Mouse (Mus musculus) R1 (cell line): ENCODE measurements around the gene Gbe1.

ENCODE experiments used
- DNase-seq: peaks from one replicate; pipeline ENCODE4 v3.0.0-alpha.2; 2018; ENCODE audit warnings: low read depth, low spot score

Gene Gbe1

DNA sequence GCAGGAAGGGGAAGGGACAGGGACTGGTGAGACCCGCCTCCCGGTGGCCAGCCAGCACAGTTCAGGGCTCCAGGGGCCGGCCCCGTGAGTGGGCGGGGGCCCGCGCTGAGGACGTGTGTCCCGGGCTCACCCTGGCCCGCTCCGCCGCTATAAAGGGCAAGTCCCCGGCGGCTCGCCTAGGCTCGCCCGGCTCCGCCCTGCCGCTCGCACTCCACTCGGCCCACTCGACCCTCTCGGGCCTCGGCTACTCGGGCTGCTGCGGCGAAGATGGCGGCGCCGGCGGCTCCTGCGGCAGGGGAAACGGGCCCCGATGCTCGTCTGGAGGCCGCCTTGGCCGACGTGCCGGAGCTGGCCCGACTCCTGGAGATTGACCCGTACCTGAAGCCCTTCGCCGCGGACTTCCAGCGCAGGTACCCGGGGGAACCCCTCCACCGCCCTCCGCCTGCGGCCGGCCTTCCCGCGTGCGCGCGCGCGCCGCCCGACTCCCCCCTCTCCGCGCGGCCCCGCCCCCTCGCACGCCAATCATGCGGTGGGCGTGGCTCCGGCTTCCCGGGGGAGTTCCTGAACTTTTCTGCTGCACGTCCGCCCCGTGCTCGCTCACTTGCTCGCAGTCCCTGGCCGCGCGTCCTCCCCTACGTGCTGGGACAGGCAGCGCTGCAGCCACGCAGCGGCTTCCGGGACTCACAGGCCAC, at the start of gene Gbe1:
Gbe1 (plus strand) TSS at position 64 of the 692 bp plus-strand sequence.
- peak; percentile 87 for DNase-seq

- DNase-seq = no peak
Measured at GRCm38 (mm10) chr16:70310691-70311090, 3.1 kb upstream of the Gbe1 start.

- no peak for DNase-seq
Measured at GRCm38 (mm10) chr16:70313496-70313885, 258 bp upstream of the Gbe1 start.

GRCm38 (mm10) chr16:70314578-70314930, 805 bp downstream of the Gbe1 start:
- DNase-seq = no peak

DNA sequence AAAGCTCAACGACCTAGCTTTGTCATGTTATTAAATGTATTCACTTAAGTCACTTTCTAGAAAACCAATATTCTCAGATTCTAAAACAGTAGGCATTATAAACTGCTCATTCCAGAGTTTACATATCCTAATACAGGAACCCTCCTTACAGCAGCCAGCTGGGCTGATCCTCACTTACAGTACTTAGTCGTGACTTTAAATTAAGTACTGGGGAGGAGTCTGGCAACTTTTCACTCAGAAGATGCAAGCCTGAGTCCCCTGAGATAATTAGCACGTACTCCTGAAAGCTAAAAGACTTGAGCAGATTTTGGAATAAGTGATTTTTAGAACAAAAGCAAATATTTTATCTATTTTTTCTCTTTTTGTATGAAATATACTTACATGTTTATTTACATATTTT, 1.5 kb downstream of the Gbe1 start:
- no peak for DNase-seq

DNA sequence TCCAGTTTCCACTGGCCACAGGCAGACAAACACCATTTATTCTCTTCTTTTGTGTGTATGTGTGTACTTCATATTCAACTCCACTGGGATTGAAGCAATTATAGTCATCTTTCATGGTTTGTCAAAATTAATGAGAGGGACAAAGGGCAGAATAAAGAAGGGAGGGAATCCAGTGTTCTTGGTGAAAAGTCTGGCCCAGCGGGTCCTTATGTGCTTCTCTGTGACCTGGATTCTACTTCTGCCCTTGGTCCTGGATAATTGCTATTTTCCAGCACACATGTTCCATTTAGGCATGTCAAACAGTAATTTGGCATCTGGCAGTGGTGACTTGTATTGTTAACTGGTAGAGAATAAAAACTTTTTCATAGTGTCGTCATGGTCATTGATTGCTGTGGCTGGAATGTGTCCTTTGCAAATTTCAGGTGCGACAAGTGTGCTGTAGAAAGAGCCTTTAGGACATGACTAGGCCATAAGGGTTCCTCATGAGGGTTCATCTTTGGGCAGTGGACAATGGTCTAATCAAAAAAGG, 2.2 kb downstream of the Gbe1 start:
- DNase-seq = no peak

DNA sequence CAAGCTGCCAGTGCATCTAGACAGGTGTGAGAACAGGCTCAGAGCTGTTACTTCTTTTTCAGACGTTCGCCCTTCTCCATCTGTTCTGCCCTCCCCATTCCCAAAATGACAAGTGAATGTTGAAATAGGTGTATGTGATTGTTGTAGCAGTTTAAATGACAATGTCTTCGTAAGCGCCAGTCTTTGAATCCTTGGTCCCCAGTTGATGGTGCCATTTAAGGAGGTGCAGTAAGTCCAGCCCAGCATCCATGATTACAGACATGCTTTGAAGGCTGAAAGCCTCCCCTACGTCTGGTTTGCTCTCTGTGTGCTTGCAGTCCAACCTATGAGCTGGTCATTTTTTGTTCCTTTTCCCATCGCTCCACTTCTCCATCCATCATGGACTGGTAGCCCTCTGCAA, 5.6 kb downstream of the Gbe1 start:
- DNase-seq = peak; percentile 3

DNA sequence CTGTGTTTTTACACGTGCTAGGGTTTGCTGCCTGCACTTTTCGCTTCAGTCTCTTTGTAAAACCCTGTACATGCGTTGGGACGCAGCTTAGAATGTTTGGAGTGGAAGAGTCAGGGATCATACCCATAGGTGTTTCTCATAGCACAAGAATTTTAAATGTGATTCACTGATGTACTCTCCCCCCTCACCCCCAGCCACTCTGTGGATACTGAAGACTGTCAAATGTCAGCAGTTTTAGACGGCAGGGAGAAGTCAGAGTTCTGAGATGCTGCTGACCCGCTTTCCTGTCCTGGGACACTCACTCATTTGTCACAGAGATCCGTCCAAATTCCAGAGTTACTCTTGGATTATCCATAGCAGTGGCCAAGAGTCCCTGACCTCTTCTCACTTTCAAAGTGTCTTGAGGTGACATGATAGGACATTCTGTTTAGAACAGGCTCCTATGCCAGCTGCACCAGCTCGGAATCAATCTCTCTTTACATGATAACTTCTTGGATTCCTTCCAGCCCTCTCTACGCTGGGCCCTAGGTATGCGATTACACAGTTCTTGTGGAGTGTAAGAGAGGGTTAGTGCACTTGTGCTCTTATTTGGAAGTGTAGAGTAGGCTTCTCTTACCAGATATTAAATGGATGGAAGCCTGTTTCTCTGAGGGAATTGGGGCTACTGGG, 7.0 kb downstream of the Gbe1 start:
- DNase-seq = no peak

- DNase-seq = no peak
Measured at GRCm38 (mm10) chr16:70326339-70326948, 12.7 kb downstream of the Gbe1 start.

- no peak for DNase-seq
Measured at GRCm38 (mm10) chr16:70328566-70328965, 14.8 kb downstream of the Gbe1 start.

DNA sequence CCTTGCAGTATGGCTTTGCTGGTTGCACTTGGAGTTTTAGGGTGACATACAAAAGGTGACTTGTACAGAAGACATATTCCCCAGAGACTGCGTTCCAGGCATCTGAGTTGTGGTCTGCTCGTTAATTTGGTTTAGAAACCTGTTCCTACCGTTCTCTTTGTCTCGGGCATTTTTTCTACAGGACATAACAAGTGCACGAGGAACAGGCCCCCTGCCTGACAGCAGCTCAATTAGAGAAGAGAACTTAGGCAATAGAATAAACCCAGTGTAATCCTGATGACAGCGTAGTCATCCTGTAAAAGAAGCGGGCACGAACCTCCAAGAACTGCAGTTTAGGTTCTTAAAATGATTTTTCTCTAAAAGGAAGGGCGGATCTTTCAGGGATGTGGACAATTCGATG, 15.3 kb downstream of the Gbe1 start:
- no peak for DNase-seq

DNA sequence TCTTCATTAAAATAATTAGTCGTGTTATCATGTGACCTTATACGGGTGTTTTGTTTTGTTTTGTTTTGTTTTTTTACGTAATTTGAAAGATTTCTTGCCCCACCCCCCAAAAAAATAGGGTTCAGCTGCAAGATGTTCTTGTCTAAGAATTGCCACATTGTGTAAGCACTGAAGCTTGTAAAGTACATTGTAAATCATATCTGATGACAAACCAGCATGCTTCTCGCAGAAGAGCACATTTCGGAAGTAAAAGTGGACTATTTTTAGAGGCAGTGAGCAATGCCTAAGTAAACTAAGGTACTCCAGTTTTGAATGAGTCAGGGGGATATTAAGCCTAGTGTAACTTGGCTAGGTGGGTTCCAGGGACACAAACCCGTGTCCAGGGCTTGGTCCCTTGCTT, 15.7 kb downstream of the Gbe1 start:
- no peak for DNase-seq

DNA sequence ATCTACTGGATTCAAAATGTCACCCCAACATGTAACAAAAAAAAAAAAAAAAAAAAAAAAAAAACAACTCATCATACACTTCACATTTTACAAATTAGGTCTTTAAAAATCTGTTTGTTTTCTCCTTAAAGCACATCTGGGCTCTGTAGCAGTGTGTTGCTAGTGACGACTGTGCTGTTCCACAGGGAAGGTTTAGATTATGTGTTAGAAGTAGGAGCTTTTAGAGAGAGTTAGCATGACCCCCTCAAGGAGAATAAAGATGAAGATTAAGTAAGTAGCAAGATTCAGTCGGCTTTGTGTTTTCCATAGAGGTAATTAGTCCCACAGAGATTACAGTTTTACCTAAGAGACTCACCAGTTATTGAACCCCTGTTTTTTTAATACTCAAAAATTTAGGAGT, 16.3 kb downstream of the Gbe1 start:
- no peak for DNase-seq

DNA sequence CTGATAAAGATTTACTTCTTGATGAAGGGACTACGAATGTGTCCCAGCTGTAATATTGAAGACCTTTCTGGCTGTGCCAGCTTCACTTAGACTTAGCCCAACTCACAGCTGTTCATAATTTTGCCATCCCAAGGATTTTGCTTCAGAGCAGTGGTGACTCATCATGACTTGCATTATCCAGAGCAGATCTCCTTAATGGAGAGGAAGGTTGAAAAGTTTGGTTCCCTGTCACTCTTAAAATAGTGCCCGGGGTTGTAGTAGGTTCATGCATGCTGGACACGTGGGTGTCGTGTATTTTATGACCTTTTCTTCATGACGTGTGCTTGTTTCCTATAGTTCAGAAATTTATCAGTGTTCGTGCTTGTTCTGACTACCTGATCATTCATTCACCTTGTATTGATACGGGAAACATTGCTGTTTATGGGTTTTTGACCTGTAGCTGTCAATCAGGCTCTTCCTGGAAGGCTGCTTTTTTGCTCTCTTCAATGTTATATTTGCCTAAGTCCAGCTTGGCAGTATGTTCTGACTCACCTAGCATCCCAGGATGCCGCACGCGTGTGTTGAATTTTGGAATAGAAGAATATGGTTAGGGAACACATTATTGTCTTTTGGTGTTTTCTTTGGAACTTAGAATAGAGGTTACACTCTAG, 17.0 kb downstream of the Gbe1 start:
- DNase-seq = no peak

GRCm38 (mm10) chr16:70334812-70335211, 21.1 kb downstream of the Gbe1 start:
- no peak for DNase-seq

GRCm38 (mm10) chr16:70335472-70335871, 21.7 kb downstream of the Gbe1 start:
- DNase-seq = no peak

DNA sequence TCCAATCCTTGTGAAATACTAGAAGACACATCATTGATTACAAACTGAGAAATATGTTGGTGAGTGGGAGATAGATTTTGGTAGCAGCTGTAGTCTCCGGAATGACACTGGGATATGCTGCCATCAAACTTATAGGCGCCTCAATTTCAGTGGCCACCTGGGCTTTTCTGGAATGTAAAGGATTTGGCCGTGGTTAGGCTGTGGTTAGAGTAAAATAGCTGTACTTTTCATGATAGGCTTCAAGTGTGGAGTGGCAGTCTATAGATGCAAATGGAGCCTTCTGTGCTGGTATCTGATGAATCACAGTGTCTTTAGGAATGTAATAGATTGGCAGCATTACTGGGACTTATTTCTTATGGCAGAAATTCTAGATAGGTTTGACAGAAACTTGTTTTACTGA, 23.9 kb downstream of the Gbe1 start:
- DNase-seq = no peak

GRCm38 (mm10) chr16:70344496-70344895, 30.7 kb downstream of the Gbe1 start:
- DNase-seq = no peak

DNA sequence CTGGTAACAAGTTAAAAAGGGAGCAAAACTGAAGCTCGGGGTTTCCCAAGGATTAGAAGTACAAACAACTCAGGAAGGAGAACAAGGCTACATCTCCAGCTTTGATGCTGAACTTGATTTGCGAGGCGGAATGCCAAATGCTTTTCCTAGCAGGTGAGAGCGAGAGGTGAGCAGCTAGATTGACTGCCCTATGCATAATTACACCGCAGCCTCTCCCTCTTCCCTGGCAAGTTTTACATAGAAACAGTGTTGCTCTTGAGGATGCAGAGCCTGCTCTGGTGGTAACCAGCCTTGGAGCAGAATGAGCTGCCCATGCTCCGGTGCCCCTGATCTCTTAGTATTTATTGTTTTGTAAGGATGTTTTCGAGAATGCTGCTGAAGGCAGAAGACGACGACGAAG, 31.9 kb downstream of the Gbe1 start:
- DNase-seq = peak; percentile 3

DNA sequence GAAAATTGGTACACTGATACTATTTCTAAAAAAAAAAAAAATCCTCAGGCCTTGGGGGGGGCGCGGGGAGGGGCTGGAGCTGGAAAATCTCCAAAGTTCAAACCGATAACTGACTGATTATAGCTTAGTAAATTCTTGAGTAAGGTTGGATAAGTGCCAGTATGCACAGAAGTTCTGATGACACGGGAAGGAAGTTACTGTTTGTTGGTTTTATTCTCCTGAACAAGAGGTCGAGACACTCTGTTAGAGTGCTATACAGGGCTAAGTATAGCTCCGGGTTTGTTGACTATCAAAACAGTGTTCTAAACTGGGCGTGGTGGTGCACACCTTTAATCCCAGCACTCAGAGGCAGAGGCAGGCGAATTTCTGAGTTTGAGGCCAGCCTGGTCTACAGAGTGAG, 36.3 kb downstream of the Gbe1 start:
- no peak for DNase-seq

GRCm38 (mm10) chr16:70351641-70352280, 38.0 kb downstream of the Gbe1 start:
- no peak for DNase-seq

GRCm38 (mm10) chr16:70352571-70352970, 38.8 kb downstream of the Gbe1 start:
- no peak for DNase-seq
